Mouse (Mus musculus): ENCODE measurements around the gene Btbd9.

Btbd9 gene

DNA sequence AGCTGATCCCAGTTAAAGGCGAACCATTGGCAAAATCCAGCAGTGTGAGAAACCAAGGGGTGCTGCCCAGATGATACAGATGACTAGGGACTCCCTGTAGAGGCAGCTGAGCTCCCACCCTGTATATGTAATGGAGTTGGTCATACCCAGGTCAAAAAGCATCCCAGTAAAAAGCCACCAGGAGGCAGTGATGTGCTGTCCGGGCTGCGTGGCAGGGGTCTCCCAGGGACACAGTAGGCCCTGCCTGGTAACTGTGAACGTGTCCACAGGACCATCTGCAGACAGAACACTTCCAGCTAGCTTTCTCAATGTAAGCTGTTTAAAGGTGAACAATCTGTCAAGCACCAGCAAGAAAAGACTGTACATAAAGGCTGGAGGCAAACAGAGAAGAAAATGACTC lies 343.6 kb downstream of the Btbd9 start:
- DNase-seq, result no peak

GRCm38 (mm10) chr17:30231483-30231882 lies 344.8 kb downstream of the Btbd9 start:
- no peak for DNase-seq

DNA sequence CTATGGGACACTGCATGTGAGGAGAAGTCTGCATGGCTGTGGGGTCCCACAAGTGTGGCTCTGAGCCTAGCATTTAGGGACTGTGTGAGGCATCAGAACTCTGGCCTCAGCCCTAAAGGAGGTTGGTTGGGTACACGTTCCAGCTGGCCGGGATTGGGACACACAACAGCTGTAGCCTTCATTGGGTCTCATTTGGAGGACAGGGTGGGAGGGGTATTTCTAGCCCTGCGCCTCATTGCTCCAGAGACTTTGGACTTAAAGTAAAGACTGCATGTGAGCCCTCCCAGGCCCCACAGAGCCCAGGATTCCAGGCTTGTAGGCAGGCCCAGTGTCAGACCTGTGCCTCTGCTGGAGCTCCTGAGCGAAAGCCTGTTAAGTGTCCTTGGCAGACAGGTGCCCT lies 345.9 kb downstream of the Btbd9 start:
- no peak for DNase-seq

DNA sequence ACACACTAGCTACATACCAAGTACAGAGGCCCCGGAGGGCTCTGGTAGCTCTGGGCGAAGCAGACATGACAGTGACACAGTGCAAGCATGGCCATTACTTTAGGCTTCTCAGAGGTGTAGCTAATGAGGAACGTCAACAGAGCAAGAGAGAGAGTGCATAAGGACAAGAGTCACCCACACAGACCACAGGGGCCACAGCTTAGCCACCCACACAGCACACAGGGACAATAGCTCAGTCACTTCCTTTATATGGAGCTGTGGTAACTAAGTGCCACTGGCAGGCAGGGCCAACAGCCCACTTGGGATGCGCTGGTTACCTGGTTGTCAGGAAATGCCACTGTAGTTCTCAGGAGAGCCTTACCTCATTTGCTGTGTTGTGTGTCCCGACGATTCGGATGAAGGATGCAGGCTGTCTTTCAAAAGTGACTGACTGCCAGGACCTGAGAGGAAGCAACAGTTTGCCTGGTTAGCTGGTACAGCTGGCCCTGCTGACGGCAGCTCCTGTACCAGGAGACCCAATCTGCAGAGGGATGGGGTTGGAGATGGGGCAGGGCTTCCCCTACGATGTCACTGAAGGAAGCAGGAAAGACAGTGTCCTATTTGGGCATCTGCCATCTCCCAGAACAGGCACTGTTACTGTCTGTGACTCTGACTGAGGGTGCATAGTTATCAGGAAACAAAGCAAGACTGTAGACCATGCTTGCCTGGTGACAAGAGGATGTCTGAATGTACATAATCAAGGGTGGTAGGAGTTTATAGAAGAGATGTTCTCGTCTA lies 347.7 kb downstream of the Btbd9 start:
- DNase-seq, result no peak

DNA sequence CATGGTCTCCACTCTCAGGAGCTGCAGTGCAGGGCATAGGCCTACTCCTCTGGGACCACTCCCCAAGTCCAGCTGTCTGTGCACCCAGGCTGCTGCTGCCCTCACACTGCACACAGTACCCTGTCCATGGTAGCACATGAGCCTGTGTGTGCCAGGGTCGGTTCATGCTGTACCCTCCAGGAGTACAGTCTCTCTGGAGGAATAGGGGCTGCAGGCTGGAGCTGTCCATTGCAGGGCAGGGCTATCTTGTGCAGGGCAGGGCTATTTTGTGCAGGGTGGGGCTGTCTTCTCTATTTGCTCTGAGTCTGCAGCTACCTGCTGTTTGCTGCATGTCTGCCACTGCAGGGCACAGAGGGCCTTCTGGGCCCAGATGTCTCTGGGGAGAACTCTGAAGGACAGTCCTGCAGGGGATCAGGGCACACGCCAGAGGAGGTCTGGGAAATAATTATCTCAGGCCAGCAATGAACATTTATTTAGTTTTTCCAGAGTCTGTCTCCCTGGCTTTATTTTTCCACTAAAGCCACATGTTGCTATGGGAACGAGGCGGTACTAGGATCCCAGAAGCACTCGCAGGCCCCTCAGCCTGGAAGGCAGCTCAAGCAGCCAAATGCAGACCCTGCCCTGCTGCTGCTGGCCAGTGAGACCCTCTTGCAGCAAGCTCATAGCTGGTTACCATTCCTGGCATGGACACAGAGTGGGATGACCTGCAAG lies 351.1 kb downstream of the Btbd9 start:
- no peak for DNase-seq

DNA sequence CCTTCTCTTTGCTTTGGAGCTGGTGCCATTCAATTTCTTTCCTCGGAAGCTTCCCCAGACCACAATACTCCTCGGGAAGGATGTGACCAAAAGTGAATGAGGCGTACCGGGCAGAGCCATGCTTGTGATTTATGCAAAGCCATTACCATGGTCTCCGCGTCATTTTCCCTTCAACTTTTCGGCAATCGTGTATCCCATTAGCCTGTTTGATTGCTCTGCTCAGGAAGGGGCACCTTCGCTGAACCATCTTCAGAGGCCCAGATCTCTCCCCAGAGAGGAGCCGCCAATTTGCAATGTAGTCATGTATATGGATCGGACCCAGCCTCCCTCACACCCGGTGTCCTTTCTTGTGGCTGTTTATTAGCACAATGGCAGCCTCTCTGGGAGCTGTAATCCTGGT lies 353.5 kb downstream of the Btbd9 start:
- DNase-seq, result no peak

- no peak for DNase-seq
These were observed 353.9 kb downstream of the Btbd9 start for GRCm38 (mm10) chr17:30222361-30222760.

DNA sequence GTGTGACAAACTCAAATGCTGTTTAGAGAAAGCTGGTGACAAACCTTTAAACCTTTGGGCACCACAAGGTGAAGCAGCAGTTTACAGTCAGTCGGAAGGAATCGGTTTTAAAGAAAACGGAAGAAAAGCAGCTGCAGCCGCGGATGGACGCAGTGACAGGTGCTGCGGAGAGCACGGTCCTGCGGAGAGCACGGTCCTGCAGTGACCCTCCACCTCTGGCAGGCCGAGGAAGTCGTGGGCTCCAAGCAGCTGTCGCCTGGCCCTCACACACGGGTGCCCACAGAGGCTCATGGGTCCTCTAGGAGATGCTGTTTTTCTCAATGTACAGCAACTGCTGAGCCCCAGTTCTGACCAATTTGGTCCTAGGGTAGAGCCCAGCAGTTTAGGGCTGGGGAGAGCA lies 354.6 kb downstream of the Btbd9 start:
- DNase-seq, result no peak

DNA sequence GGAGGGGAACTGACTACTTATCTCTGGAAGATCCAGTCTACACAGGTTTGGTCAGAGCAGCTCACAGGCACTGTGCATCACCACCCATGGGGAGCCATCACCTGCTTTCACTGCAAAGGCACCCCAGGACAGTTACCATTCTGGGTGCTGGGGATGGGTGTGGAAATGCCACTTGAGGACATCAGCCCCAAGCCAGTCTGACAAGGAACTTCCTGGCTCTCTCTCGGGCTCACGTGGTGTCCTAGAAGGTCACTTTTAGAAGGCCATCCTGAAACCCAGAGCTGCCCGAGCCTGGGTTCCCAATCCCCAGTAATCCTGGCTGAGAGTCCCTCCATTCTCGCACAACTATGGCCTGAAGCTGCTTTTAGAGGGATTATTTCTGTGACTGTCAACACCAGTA lies 360.5 kb downstream of the Btbd9 start:
- DNase-seq, result no peak

GRCm38 (mm10) chr17:30214393-30214792 lies 361.9 kb downstream of the Btbd9 start:
- DNase-seq, result no peak

DNA sequence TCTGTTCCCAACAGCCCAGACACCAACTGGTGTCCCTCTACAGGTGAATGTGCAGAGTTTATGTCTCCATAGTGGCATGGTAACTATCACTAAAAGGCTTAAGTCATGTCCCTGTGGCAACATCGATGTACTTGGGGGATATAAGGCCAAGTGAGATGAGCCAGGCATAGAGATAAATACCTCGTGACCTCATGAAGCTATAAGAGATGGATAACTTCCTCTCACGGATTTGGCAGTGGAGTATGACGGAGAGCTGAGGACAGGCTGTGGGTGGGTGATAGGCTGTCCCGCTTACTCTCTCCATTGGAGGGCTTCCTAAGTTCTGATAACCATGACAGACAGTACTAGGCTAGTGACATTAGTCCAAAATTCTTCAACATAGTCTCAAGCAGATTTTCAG lies 362.9 kb downstream of the Btbd9 start:
- DNase-seq, result no peak

GRCm38 (mm10) chr17:30212647-30213046 lies 363.6 kb downstream of the Btbd9 start:
- DNase-seq, result no peak

DNA sequence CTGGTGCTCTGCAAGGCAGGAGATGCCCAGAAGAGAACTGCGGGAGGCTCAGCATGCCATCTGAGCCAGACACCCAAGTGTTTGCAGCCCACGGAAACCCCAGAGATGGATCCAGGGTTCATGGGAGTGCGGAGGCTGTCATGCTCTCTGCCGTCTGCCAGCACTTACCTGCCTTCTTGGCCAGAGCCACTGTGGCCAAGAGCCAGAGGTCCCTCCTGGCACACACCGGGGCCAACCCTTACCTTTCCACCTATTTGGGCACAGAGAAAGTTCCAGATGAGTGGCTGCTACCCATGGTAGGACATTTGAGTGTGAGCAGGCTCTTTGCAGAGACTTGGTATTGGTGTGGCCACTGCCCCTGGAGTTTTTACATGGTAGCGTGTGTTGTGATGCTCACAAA lies 365.4 kb downstream of the Btbd9 start:
- DNase-seq, result peak; percentile 81

DNA sequence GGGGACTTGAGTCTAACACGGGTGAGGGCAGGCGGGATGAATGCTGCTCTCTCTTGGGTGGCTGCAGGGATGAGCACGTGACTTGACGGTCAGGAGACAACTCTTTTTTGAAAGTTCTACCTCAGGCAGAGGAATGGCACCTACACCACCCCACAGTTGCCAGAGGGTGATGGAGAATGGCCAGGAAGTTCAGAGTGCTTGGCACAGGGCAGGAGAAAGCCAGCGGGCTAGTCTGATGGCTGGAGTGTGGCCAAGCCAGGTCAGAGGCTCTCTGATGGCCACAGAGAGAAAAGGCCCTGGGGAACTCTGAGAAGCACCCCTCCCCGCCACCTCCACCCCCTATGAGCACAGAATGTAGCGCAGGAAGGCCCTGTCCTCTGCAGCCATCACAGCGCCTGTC lies 366.0 kb downstream of the Btbd9 start:
- peak; percentile 67 for DNase-seq

GRCm38 (mm10) chr17:30205062-30205825 lies 371.0 kb downstream of the Btbd9 start:
- DNase-seq, result no peak

- DNase-seq, result no peak
These were observed 376.0 kb downstream of the Btbd9 start for GRCm38 (mm10) chr17:30200283-30200682.

DNA sequence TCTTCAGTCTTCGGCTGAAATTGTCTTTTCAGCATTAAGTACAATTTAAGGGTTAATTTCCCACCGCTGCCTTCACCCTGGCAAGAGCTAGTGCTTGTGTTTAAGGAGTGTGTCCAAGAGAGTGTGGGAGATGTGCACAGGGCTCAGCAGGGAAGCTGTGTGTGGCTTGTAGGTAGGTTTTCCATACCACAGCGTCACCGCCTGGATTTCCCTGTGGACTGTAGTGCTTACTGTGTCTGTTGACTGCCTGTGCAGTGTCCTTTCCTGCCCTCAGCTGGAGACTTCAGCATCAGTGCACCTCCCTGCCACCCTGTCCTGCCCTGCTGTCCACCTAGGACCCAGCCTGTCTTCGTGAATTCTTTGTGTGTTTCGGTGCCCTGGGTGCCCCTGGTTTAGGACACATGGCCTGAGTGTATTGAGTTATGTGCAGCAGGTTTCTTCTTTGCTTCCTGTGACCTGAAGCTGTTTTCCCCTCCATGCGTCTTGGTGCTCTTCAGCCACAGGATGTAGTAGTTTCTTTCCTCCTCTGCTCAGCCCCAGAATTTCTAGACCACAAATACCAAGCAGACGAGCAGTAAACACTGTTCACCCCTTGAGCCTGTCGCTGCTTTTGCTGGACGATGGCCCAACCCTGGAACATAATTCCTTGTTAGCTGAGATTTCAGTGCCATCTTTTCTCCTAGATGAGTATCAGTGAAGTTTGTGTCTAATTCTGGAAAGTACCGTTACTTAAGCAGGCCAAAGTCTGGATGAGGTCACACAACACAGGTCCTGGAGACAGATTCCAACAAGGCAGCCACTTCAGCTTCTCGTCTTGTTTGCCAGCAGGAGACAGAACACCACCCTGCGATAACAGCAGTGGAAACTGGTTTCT lies 376.7 kb downstream of the Btbd9 start:
- no peak for DNase-seq

GRCm38 (mm10) chr17:30198422-30198821 lies 377.9 kb downstream of the Btbd9 start:
- DNase-seq, result no peak

DNA sequence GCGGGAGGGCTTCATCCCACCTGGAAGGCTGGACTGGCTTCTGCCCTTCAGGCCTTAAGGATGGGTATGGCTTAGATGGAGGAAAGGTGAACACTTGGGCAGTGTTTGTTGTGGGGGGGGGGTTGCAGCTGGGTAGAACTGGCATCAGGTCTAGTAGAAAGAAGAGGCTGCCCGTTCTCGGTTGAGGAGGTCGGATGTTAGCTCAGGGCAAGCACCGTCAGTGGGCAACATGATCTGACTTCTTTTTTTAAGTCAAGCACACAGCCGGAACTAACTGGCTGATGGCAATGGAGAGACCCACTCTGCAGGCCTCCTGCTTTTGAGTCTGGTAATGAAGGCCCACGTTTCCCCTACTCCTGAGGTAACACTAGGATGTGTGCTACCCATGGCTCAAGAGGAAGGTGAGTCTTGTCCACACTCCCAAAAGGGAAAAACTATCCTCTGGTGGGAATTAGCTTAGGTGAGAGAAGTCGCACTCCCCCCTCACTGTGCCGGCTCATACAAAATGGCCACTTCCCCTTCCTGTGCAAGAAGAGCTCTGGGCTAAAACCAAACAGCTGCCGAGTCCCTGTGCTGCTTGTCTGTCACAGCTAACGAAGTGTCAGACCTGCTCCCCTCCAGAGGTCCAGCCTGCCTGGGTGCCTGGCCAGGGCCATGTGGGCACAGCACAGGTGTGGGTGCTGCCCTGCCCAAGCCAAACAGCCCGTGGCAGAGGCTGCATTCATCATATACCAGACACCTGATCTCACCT lies 378.8 kb downstream of the Btbd9 start:
- no peak for DNase-seq

GRCm38 (mm10) chr17:30196401-30197279 lies 379.6 kb downstream of the Btbd9 start:
- DNase-seq, result no peak

GRCm38 (mm10) chr17:30195591-30196183 lies 380.6 kb downstream of the Btbd9 start:
- no peak for DNase-seq

All from cerebellum, adult 9-11 months (tissue).